Mouse (Mus musculus) urinary bladder, postnatal 25 days (tissue): Measurements from ENCODE around the gene Lrig1.

ENCODE experiments used
- DNase-seq: peaks from one replicate; pipeline ENCODE4 v3.0.0; 2022; ENCODE audit warnings: low spot score

The Lrig1 gene

GRCm38 (mm10) chr6:94676300-94676699, 23.7 kb downstream of the Lrig1 start:
- no peak for DNase-seq

- no peak for DNase-seq
Observed at GRCm38 (mm10) chr6:94672426-94672825, 27.5 kb downstream of the Lrig1 start.

GRCm38 (mm10) chr6:94669370-94669769, 30.6 kb downstream of the Lrig1 start:
- DNase-seq: no peak

DNA sequence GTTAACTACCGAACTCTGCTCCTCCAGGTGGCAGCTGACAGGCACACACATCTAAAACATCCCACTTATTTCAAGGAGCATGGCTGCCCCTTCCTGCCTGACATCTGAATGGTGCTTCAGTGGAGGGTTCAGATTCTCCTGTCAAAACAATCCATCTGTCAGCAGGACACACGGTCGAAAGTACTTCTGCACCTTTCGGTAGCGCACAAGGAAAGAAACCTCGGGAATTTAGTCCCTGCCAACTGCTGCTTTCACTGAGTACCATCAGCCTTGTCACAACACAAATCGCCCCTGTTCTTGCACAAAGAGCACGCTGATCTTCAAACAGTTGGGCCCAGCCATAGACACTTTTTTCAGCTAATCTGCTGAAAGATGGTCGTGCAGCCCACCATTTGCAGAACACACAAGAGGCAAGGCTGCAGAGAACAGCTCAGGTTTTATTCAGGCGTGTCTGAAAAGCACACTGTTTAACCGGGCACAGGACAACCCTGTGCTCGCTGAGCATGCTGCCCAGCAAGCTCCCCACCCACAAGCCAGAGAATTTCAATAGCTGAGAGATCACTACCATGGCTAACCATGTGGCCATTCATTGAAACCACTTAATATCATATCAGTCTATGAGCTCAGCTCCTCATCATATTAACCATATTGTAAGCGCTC, 31.6 kb downstream of the Lrig1 start:
- no peak for DNase-seq

DNA sequence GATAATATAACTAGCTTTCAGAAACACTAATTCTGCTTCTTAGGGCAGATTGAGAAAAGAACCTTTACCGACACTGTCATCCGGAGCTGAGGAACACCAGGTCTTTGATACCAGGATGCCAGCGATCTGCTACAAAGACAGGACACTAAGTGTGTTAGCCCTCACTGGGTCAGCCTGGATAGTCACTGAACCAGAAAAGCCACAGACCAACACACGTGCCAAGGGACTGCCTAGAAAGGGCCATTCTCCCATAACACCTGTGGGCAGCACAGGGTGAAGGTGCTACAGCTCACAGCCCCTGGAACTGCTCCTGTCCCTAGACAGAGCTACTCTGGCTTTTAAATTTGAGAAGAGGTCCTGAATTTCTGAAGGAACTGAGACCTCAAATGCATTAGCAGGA, 32.8 kb downstream of the Lrig1 start:
- DNase-seq: no peak

DNA sequence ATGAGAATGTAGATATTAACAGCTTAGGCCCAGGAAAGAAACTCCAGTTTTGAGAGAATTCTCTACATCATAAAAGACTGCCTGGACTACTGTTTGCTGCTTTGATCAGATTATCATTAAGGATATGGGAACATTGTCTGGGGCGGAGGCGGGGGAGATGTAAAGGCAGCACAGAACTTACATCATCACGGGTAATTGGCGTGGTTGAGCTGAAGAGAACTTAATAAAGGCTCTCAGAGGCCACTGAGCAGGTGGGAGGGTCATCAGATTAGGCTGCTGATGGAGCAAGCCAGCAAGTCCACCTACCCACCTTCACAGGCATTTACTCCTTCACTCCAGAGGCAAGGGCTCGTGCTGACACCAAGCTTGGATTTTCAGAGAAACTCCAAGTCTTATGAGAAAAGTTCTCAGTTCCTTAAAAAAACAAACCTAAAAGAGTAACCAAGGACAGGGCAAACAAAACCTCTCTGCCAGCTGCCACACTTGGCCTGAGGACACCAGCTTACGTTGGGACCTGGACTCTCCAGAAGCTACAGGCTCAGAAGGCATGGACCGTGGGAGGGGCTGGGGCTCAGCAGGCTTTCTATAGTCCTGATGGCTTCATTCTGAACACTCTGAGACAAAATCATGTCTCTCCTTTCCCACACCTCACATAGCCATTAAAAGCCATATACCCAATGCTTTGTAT, 33.4 kb downstream of the Lrig1 start:
- no peak for DNase-seq

GRCm38 (mm10) chr6:94665677-94666076, 34.3 kb downstream of the Lrig1 start:
- DNase-seq: no peak

GRCm38 (mm10) chr6:94665248-94665647, 34.7 kb downstream of the Lrig1 start:
- DNase-seq: no peak

DNA sequence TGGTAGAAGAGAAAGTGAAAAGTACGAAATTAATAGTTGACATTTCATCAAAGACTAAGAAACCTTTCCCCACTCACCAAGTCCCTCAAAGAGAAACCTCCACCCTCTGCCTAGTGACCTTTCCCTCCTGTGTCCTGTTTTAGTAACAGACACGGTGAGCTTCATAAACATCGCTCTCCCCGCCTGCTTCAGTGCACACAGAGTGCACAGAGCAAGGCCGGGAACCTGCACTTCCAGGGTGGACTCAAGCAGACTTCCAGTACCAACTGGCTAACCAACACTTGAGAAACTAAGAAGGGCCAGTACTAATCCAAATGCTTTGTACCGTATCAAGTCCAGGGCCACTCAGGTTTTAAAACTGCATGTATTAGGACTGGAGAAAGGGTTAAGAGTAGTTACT, 36.0 kb downstream of the Lrig1 start:
- no peak for DNase-seq

GRCm38 (mm10) chr6:94661923-94662322, 38.0 kb downstream of the Lrig1 start:
- no peak for DNase-seq

GRCm38 (mm10) chr6:94661321-94661720, 38.6 kb downstream of the Lrig1 start:
- no peak for DNase-seq

DNA sequence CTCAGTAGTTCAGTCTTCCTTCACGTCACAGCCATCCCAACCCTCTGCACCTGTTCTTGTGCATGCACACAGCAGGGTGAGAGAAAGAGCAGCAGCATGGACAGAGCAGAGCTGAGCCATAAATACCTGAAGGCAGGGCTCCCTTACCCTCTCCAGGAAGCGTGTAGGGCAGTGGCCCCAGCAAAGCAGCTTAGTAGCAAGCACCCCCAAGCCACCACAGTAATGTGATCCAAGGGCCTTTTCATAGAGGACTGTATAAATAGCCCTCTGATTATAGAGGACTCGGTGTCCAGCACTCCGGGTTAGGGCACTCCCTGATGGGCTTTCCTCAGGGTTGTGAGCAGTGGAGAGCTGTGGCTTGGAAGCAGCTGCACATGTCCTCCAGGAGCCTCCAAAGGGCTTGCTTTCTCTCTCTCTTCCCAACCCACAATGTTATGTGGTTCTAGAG, 40.0 kb downstream of the Lrig1 start:
- no peak for DNase-seq

DNA sequence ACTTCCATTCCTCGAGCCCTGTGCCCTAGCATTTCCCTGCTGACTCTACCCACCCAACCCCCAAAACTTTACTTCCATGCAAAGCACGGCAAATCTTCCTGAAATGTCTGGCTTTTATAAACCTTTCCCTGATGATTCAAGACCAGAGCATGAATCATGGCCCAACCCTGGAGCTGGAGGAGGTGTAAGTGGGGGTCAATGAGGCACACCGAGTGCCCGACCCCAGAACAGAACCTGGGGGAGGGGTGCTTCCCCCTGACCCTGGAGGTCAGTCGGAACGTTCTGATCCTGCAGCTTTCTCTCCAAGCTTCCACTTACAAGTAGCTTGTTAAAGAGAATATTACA, 41.9 kb downstream of the Lrig1 start:
- DNase-seq: no peak

DNA sequence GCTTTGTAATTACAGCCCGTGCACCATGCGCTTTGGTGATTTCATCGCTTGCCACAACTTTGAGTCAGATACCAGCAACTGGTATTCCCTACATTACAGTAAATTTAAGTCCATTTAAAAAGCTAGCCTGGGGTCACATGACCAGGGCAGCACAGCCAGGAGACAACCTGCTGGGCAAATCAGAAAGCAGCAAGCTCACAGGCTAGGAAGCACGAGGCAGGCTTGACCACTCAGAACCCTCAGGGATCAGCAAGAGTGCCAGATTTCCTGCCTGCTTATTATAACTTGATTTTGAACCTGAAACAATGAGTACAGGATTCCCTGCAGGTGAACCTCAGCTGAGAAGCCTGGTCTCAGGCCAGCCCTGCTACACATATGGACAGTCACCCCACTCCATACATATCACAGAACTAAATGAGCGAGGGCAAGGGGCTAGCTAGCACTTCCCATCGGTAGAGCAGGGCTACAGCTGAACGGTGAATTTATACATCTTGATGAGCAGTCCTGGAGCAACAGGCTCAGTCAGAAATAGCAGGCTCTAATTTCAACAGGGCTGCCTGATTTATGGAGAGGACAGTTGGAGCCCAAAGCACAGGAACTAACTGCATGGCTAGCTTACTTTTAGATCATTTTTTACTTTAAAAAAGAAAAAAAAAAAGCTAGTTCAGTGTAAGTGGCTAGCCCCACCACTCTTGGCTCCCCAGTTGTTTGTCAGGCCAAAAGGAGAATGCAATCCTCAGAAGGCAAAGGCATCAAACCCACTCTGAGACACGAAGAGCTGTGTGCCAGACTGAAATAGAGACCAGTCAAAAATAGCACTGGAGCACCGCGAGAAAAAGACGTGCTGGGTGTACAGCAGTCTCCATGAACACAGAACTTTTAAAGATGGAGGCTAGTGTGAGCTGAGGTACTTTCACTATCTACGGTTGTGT, 42.5 kb downstream of the Lrig1 start:
- no peak for DNase-seq

DNA sequence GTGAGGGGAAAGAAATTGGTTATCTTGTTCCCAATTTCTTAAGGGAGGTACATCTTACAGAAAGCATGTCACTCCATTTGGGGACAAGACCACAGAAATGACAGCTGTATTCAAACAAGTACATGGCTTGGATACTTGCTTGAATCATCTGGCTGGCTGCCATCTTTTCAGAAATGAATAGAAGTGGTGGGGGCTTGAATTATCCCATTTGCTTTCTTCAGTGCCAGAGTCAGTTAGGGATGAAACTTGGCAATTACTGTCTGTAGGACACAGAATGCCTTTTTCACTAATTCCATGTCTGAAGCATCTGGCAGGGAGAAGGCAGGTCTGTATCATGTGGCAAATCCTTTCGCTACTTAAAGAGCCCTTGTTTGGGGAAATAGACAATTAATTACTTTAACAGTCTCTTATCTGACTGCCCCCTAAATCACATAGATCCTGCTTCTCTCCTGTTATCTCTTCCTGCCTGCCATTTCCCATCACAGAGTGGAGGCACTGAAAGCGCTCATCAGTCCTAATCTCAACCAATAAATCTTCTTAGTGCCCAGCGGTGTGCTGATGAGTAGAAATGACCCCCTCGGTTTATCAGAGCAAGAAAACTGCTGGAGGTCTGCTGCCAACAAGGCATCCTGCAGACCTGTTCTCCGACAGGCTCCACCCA, 44.0 kb downstream of the Lrig1 start:
- no peak for DNase-seq

GRCm38 (mm10) chr6:94653388-94654316, 46.3 kb downstream of the Lrig1 start:
- no peak for DNase-seq

DNA sequence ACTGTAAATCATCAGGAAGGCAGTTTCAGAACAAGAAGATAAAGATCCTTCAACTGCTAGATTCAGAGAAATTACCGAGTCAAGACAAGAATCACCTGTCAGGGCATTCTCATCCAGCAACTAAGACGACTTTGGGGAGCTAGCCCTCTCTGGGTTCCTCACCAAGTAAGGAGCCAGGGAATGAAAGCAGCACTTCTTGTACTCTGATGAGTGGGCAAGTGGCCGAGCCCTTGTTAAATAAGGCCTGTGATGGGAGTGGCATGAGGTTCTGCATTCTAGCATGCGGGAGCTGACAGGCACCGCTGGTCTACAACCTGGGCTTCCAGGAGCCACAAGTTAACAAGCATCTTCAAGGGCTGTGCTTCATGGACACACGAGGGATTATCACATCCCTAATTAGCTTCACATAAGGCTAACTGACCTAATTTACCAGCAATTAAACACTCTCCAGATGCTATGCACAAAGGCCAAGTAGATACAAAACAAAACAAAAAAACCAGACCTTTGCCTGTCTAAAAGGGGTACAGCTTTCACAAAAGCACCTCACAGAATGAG, 47.2 kb downstream of the Lrig1 start:
- no peak for DNase-seq

GRCm38 (mm10) chr6:94651541-94651940, 48.4 kb downstream of the Lrig1 start:
- no peak for DNase-seq

DNA sequence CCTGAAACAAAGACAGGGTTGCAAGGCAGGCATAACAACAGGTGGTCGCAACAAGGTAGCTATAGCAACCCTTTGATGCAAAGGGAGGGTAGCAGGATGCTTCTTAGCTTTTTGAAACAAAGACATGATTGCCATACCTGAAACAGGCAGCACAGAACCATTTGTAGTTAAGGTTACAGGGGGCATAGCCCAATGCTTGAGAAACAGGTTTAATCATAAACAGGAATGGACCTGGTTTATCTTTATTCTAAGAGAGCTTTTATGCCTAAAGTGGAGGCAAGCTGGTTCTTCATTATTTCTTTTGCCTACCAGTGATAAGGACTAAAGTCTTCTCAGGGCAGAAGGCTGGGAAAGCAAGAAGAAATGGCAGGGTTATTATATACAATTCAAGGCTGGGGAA, 50.3 kb downstream of the Lrig1 start:
- no peak for DNase-seq

DNA sequence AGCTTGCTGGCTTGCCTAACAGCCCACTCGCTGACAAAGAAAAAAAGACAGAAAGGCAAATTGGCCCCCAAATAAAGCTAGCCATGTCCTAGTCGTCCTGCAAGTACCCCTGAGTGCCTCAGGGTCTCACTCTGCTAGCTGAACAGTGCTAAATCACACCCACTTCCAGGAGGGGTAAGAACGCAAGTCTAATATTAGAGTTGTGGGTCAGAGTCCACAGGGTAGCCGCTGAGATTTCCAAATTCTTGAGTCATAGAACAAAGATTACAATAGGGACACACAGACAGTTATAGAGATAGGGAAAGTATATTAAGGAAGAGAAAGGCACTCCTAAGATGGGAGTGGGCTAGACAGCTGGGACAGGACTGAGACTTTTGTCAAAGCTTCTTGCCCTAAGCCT, 51.5 kb downstream of the Lrig1 start:
- DNase-seq: no peak
